Mouse (Mus musculus) MN1 (cell line): ENCODE data around the gene Podn.
A peak's percentile ranks its signal among the peaks of the same experiment; 100 is the strongest.
"Not testable (repeated sequence)": the region's sequence is repeated elsewhere in the genome, so short reads cannot be mapped to it uniquely, and the experiment has no call there.

Source experiments
- DNase-seq: peaks from one replicate; pipeline ENCODE4 v3.0.0-alpha.2; 2016; ENCODE audit warnings: low spot score

Gene Podn

DNA sequence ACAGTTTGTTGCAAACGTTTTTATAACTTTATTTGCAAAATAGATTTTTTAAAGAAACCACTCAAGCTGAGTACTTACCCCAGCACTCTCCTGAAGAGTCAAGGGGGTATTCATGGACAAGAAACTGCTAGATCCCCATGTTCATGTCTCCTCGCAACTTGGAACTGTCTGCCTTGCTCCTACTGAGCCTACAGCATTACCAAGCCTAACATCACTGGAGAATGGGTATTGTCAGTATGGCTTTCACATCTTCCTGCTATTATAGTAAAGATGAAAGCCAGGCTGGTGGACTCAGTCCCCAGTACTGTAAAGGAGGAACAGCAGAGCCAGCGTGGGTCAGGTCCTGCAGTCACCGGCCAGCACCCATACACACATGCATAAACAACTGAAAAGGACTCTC is at the start of gene Podn:
Podn (minus strand) TSS at position 101 of the 400 bp plus-strand sequence.
- no peak for DNase-seq

GRCm38 (mm10) chr4:108145554-108145953 is 49.3 kb upstream of the Podn start:
- DNase-seq: not testable (repeated sequence)

DNA sequence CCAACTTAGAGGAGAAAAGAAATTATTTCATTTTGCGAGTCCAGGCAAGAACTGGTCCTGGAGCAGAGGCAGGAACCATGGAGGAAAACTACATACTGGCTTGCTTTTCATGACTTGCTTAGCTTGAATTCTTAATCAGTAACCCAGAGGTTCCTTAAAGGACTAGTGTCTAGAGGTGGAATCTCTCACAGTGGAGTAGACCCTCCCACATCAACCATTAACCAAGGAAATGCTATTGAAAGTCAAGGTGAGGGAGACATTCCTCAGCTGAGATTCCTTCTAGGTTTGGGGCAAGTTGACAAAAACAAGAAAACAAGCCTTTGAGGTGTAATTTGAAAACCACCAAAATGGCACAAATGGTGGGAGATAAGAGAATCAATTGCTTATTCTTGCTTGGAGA is 48.6 kb upstream of the Podn start, which contains the start of gene Scp2:
Scp2 (minus strand) TSS at position 119 of the 400 bp plus-strand sequence.
- no peak for DNase-seq

GRCm38 (mm10) chr4:108143778-108144177 is 47.5 kb upstream of the Podn start:
- no peak for DNase-seq

GRCm38 (mm10) chr4:108143178-108143577 is 46.9 kb upstream of the Podn start:
- not testable (repeated sequence) for DNase-seq

GRCm38 (mm10) chr4:108136938-108137337 is 40.7 kb upstream of the Podn start:
- no peak for DNase-seq

DNA sequence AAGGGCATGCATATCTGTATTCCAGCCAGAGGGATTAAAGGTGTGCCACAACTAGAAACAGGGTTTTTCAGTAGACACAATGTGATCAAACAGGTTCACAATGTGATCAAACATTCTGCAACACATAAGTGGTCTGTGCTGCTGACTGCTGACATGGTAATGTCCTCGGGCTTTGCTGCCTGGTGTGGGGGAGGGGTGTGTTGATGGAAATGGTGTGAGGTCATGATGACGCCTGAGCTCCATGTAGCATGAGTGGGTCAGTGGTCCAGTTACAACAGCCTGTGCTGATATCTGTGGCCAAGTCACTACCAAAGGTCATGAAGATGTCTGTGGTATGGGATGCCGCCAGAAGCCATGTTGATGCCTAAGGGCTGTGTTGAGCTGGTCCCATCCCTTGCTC is 34.2 kb upstream of the Podn start:
- no peak for DNase-seq

- DNase-seq: no peak
These were observed 32.1 kb upstream of the Podn start for GRCm38 (mm10) chr4:108128339-108128738.

DNA sequence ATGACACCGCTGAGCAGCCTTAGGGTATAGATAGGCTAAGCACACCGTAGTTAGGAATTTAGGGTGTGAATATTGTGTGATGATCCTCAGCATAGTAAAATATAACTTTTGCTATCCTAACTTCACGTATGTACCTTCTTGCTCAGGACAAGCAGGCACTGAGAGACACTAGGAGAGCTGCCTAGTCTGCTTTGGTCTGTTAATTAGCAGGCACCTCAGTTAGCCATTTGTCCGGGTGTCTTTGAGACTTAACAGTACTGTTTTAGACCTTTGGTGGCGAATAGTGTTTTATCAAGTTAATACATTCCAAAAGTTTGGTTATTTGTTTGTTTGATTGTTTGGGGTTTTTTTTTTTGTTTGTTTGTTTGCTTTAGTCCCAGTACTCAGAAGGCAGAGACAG is 31.3 kb upstream of the Podn start:
- no peak for DNase-seq

- DNase-seq: no peak
These were observed 30.0 kb upstream of the Podn start for GRCm38 (mm10) chr4:108126260-108126659.

DNA sequence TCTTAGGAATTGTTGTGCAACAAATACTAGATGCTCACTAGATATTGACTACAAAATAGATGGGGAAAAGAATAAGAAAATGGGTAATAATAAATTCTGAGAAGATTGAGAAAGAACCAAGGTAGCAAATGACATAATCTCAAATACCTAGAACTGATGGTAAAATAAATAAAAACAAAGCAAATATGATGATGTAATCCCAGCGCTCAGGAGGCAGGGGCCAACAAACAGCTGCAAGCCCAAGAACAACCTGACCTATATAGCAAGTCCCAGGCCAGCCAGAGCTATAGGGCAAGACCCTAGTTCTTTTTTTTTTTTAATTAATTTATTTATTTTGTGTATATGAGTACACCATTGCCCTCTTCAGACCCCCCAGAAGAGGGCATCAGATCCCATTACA is 27.9 kb upstream of the Podn start:
- no peak for DNase-seq

- peak; percentile 86 for DNase-seq
These were observed 22.0 kb upstream of the Podn start for GRCm38 (mm10) chr4:108117924-108118876.

DNA sequence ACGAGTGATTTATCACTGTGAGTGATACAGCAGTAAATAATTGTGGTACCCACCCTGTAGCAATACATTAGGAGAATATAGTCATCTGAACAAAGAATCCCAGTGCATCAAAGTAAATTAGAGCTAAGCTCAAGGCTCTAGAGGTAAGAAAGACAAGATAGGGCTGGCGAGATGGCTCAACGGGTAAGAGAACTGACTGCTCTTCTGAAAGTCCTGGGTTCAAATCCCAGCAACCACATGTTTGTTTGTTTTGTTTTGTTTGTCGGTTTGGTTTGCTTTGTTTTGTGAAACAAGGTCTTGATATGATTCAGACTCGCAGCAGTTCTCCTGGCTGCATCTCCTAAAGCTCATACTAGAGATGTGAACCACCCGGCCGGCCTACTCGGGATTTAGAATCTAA is 21.2 kb upstream of the Podn start:
- peak; percentile 22 for DNase-seq

- DNase-seq: no peak
These were observed 20.2 kb upstream of the Podn start for GRCm38 (mm10) chr4:108116466-108116865.

DNA sequence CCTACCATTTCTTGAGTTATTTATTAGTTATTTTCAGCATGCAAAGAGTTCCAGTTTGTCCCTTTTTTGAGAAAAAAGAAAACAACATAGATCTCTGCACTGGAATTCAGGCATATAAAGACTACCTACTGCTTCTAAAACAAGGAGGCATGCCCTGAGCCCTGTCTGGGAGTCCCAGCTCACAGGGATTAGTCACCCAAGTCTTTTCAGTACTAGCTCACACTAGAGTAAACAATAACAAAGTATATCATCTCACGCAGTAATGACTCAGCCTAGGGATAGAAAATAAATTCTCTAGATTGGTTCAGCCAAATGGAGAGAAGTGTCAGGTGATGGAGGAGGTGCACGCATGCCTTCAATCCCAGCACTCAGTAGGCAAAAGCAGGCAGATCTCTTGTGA is 14.5 kb upstream of the Podn start:
- no peak for DNase-seq

GRCm38 (mm10) chr4:108109728-108110127 is 13.5 kb upstream of the Podn start:
- DNase-seq: no peak

DNA sequence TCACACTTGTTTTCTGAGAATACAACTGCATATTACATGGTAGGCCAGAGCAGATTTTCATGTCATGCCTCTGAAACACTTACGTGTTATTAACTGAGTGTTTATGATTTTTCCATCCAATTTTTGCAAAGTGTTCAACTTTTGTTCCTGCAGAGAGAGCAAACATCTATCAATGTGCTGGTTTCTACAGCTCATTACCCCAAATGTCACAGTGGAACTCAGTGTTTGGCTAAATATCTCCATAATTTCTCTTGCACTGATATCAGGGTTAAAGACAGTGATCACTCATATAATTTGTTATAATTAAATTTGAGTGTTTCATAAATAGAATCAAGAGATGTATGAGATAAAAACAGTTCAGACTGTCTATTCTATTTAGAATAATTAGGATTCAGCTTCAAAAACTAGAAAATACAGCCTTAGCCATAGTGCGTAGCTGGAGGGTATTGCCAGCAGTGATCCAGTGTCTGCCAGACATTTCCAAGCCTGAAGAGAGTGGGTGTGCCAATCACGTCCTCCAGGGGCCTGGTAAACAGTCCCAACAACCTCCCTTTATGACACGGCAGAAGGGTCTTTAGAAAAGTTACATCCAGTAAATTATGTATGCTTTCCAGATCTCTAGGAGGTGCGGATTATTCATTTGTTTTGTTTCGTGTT is 3.4 kb downstream of the Podn start:
- no peak for DNase-seq

- DNase-seq: no peak
These were observed 12.3 kb downstream of the Podn start for GRCm38 (mm10) chr4:108083993-108084392.

GRCm38 (mm10) chr4:108083032-108083735 is 13.1 kb downstream of the Podn start:
- DNase-seq: no peak

DNA sequence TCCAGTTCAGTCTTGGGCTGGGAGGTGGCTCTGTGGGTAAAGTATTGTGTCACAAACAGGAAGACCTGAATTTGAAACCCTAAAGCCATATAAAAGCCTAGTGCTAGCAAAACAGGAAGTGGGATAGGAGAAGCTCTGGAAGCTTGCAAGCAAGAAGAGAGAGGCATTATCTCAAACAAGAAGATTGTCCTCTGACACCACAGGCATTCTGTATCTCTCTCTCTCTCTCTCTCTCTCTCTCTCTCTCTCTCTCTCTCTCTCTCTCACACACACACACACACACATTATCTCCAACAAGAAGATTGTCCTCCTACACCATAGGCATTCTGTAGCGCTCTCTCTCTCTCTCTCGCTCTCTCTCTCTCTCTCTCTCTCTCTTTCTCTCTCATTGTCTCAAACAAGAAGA is 13.8 kb downstream of the Podn start:
- no peak for DNase-seq

GRCm38 (mm10) chr4:108080876-108081275 is 15.4 kb downstream of the Podn start:
- no peak for DNase-seq

DNA sequence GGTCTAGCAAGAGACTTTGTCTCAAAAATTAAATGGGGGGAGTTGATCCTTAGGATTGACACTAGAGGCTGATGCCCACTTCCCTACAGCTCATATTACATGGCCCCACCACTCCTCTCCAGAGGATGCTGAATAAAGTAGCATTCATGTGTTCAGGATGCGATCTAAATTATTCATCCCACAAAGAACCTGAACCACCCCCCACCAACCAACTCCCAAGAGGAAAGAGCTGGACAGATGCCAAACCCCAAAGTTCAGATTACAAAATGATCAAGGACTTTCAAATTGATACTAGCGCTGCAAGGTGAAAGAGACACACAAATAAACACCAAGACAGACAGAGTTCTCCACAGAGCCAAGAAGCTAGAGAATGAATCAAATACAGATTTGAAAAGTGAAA is 16.5 kb downstream of the Podn start:
- no peak for DNase-seq

DNA sequence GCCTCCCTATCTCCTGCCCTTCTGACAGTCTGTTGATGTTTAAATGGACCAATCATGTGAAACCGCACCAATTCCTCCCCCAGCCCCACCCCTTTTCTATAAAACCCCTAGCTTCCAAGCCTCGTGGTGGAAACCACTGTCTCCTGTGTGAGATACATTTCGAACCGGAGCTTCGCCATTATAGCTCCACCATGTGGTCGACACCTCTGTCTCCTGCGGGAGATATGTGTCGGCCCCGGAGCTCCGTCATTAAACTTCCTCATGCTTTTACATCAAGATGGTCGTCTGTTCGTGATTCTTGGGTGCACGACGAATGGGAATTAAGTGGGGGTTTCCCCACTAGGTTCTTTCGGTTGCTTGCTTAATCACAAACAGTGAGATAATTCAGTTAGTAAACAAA is 17.1 kb downstream of the Podn start:
- not testable (repeated sequence) for DNase-seq
